Mouse (Mus musculus) kidney, embryonic 16.5 days (tissue): ENCODE data around the gene Srrm2. TPM values are rescaled to one million over a fixed set of nuclear protein-coding genes. Genes with fewer than 3 reads are reported as not detected.

ENCODE experiments used
- ATAC-seq: fragments of 200-750 bp; cut with Nextera tagmentation; 2 replicates; pipeline ENCODE4 v1.8.0; 2017; ENCODE audit warnings: moderate TSS enrichment; ENCODE audit not compliant: low FRiP score, low TSS enrichment
- H3K27ac ChIP-seq: fragments of 300-500 bp; sonication (generic); 2 replicates; pipeline ENCODE4 v1.5.1; 2014; ENCODE audit warnings: low read length
- H3K27me3 ChIP-seq: fragments of 300-500 bp; sonication (generic); 2 replicates; pipeline ENCODE4 v1.6.1; 2014; ENCODE audit warnings: low read length, control low read depth, mixed read lengths; ENCODE audit not compliant: insufficient read depth
- H3K36me3 ChIP-seq: fragments of 300-500 bp; sonication (generic); 2 replicates; pipeline ENCODE4 v1.6.1; 2014; ENCODE audit warnings: low read length, control low read depth, mixed read lengths; ENCODE audit not compliant: insufficient read depth
- H3K4me1 ChIP-seq: fragments of 300-500 bp; sonication (generic); 2 replicates; pipeline ENCODE4 v1.6.1; 2014; ENCODE audit warnings: low read length, control low read depth, mixed read lengths; ENCODE audit not compliant: insufficient read depth
- H3K4me2 ChIP-seq: fragments of 300-500 bp; sonication (generic); replicated peaks from 2 replicates; pipeline ENCODE4 v1.6.1; 2014; ENCODE audit warnings: low read depth, low read length
- H3K4me3 ChIP-seq: fragments of 300-500 bp; sonication (generic); 2 replicates; pipeline ENCODE4 v1.5.1; 2014; ENCODE audit warnings: mild to moderate bottlenecking, low read length
- H3K9ac ChIP-seq: fragments of 300-500 bp; sonication (generic); replicated peaks from 2 replicates; pipeline ENCODE4 v1.6.1; 2014; ENCODE audit warnings: low read length
- H3K9me3 ChIP-seq: fragments of 300-500 bp; sonication (generic); 2 replicates; pipeline ENCODE4 v1.6.1; 2016; ENCODE audit warnings: low read length, control low read depth
- WGBS: fragments of 180-500 bp; shearing (Covaris S2); extraction: QIAGEN DNeasy Blood & Tissue Kit; methylation state at CpG from one replicate; pipeline ENCODE4 v1.1.7; 2014; 5-methylcytosine and 5-hydroxymethylcytosine counted together
- polyA plus RNA-seq: library from polyadenylated mRNA; unstranded; fragments of >200 nt; fragmentation: Nextera tagmentation; extraction: Ambion mirVana; gene quantifications from 2 replicates; pipeline ENCODE4 v1.2.1, GENCODE M21; 2015

The Srrm2 gene
- polyA plus RNA-seq, 1 experiment from 2014 or later: 411 TPM

DNA sequence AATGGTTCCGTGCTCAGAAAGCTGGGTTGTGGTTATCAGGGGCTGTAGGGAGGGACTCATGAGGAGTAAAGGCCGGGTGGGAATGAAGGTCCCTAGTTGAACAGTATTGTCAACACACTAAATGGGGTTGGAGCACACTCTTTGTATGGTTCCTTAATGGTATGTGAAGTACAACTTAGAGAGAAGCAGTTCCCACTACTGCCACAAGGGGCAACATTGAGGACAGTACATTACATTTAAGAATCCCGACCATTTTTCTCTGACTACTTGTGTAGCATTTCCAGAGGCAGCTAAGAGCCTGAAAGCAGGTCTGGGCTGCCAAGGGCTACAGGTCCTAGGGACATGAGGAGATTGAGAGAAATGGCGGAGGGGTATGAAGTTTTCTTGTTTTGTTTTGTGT lies 50.8 kb downstream of the Srrm2 start:
- 0 out of 2 replicates have a peak, but pooled peaks cover 6% of the 10 kb centered on the region for H3K4me1 ChIP-seq
- no peak for ATAC-seq
- no peak overlapping the region for H3K9ac ChIP-seq
- no peaks in the 10 kb centered on the region for H3K36me3 ChIP-seq
- no peak overlapping the region for H3K27ac ChIP-seq
- H3K9me3 ChIP-seq: no peaks in the 10 kb centered on the region
- WGBS: 37% methylated on average over 4 of the region's 4 CpGs
- H3K4me2 ChIP-seq: no peak overlapping the region
- no peak overlapping the region for H3K4me3 ChIP-seq
- H3K27me3 ChIP-seq: no peaks in the 10 kb centered on the region

DNA sequence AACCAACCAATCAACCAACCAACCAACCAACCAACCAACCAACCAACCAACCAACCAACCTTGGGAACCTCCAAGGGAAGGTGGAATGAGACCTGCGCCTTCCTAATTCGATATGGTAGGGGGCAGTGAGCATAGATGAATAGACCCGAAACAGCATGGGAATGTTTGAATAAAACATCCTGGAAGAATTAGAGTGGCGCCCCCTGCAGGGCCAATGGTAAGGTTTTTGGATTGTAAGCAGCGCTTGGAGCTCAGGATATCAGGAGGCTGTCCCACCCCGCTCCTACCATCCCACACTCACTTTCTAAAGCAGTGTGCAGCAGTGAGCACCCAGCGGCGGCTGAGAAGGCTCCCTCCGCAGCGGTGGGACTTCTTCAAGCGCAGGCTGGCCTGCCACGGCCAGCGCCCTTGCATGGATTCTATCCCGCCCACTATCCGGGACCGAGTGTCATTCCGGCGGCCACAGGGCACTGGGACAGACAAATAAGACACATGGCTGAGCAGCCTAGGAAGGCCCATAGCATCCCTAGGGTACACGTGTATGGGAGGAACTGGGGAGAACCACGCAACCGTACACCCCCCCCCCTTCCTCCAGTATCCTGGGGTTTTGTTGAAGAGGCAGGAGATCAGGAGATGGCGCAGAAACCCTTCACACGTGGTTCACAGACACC lies 52.9 kb downstream of the Srrm2 start:
- no peaks in the 10 kb centered on the region for H3K27me3 ChIP-seq
- peak overlapping the region; percentile 39; the same call in 1 of the 2 replicates for H3K9ac ChIP-seq
- no peak overlapping the region for H3K27ac ChIP-seq
- H3K36me3 ChIP-seq: no peaks in the 10 kb centered on the region
- H3K9me3 ChIP-seq: no peaks in the 10 kb centered on the region
- ATAC-seq: 0 out of 2 replicates have a peak, but pooled peaks have one; percentile 40
- 0 out of 2 replicates have a peak, but pooled peaks cover 6% of the 10 kb centered on the region for H3K4me1 ChIP-seq
- peak overlapping the region; percentile 47 for H3K4me2 ChIP-seq
- H3K4me3 ChIP-seq: peak overlapping the region; percentile 24; the same call in 1 of the 2 replicates
- WGBS: 47% methylated on average over 23 of the region's 23 CpGs

DNA sequence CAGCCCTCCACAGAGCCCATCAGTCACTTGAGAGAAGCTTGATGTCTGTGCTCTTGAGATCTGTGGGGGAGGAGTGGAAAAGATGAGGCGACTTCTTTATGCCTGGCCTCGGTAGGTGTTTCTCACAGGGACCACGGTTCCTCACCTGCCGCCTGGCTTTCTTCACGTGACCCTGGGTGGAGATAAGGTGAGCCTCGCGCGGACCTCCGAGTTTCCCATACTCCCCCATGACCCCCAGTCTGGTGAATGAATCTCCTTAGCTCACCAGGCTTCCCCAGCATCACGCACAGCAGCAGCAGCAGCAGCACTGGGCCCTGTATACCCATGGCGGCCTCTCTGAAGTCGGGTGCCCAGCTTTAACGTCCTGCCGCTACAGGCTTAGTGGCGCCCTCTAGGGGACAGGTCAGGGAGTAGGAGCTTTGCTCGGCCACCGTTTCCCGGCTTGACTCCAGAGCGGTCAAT lies 53.5 kb downstream of the Srrm2 start, which contains the start of the genes Prss32 and Prss41:
Gene Prss32, plus strand, starts transcription at position 44 of the 462 bp plus-strand sequence.
Gene Prss41, minus strand, starts transcription at position 361 of the 462 bp plus-strand sequence.
- H3K4me2 ChIP-seq: peak within 1 kb of the TSS; percentile 47
- H3K9ac ChIP-seq: peak within 1 kb of the TSS; percentile 39; the same call in 1 of the 2 replicates
- H3K9me3 ChIP-seq: no peaks in the 10 kb centered on the region
- H3K36me3 ChIP-seq: no peaks in the 10 kb centered on the region
- ATAC-seq: peak; percentile 44; the same call in 1 of the 2 replicates
- peak within 1 kb of the TSS; percentile 24 for H3K4me3 ChIP-seq
- no peaks in the 10 kb centered on the region for H3K27me3 ChIP-seq
- no peak within 1 kb of the TSS for H3K27ac ChIP-seq
- 0 out of 2 replicates have a peak, but pooled peaks cover 6% of the 10 kb centered on the region for H3K4me1 ChIP-seq
- 10% methylated on average over 19 of the region's 19 CpGs for WGBS

DNA sequence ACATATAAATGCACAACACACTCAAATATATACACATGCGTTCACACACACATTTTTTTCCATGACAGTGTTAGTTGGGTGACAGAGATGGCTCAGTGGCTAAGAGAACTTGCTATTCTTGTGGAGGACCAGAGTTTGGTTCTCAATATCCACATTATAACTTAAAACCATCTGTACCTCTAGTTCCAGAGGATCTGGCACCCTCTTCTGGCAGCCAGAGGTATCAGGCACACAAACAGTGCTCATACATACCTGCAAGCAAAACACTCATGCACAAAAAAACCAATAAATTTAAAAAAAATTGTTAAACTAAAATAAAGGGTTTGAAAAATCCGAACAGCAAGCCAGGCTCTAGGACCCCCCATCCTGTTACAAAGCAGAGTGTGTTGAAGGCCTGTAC lies 59.7 kb downstream of the Srrm2 start:
- WGBS: 65% methylated on average over 2 of the region's 2 CpGs
- no peak overlapping the region for H3K4me3 ChIP-seq

DNA sequence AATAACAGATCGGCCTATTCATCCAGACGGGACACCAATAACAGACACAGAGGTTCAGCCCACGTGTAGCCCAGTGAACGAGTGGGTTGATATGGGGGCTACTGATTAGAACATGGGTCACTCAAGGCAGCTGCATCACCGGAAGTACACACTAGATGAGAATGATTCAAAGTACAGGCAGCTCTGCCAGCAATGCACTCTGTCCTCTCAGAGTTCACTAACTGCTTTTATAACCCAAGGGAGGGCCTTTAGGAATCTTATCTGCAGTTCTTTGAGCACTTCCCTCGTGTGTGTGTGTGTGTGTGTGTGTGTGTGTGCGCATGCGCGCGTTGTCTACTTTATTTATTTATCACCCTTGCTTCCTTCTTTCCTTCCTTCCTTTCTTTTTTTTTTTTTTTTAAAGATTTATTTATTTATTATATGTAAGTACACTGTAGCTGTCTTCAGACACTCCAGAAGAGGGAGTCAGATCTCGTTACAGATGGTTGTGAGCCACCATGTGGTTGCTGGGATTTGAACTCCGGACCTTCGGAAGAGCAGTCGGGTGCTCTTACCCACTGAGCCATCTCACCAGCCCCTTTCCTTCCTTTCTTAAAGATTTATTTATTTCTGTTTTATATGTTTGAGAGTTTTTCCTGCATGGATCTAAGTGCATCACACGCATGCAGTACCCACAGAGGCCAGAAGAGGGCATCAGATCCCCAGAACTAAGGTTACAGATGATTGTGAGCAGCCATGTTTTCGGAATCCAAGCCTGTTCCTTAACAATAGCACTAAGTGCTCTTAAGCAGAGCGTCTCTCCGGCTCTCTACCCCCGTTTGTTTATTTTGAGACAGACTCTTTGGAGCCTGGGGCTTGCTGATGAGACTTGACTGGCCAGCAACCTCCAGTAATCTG lies 60.8 kb downstream of the Srrm2 start:
- H3K4me3 ChIP-seq: no peak overlapping the region
- H3K27ac ChIP-seq: no peak overlapping the region
- H3K36me3 ChIP-seq: no peaks in the 10 kb centered on the region
- no peak overlapping the region for H3K9ac ChIP-seq
- no peak overlapping the region for H3K4me2 ChIP-seq
- no peak for ATAC-seq
- no peaks in the 10 kb centered on the region for H3K9me3 ChIP-seq
- 52% methylated on average over 18 of the region's 19 CpGs for WGBS
- no peaks in the 10 kb centered on the region for H3K4me1 ChIP-seq
- H3K27me3 ChIP-seq: no peaks in the 10 kb centered on the region

More for the DNA sequence above, 59.7 kb downstream of the Srrm2 start:
- Histone ChIP-seq H3K27me3 (no peaks in the 10 kb centered on the region), H3K4me2 (no peak overlapping the region), H3K9me3 (no peaks in the 10 kb centered on the region), H3K4me1 (no peaks in the 10 kb centered on the region), H3K9ac (no peak overlapping the region), H3K36me3 (no peaks in the 10 kb centered on the region), H3K27ac (no peak overlapping the region)
- ATAC-seq: no peak

DNA sequence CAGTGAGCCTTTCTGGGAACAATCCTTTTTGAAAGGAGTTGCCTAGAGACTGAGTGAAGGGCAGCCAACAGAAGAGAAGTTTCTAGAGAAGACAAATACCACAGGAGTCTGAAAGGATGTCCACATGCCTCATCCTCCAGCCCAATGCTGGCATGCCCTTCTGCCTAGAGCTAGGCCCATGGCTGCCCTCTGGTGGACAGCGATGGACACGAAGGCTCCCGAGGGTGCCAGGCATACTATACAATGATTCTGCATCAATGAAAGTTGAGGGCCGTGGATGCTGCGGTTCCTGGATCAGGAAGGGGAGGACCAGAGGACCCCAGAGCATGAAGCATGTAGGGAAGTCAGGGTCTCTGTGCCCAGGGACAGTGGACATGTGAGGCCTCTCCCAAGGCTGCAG lies 63.0 kb downstream of the Srrm2 start:
- H3K9ac ChIP-seq: no peak overlapping the region
- no peak overlapping the region for H3K4me2 ChIP-seq
- H3K4me3 ChIP-seq: no peak overlapping the region
- no peak overlapping the region for H3K27ac ChIP-seq
- H3K4me1 ChIP-seq: no peaks in the 10 kb centered on the region
- H3K9me3 ChIP-seq: no peaks in the 10 kb centered on the region
- ATAC-seq: no peak
- WGBS: 26% methylated on average over 5 of the region's 5 CpGs
- H3K27me3 ChIP-seq: no peaks in the 10 kb centered on the region
- no peaks in the 10 kb centered on the region for H3K36me3 ChIP-seq

DNA sequence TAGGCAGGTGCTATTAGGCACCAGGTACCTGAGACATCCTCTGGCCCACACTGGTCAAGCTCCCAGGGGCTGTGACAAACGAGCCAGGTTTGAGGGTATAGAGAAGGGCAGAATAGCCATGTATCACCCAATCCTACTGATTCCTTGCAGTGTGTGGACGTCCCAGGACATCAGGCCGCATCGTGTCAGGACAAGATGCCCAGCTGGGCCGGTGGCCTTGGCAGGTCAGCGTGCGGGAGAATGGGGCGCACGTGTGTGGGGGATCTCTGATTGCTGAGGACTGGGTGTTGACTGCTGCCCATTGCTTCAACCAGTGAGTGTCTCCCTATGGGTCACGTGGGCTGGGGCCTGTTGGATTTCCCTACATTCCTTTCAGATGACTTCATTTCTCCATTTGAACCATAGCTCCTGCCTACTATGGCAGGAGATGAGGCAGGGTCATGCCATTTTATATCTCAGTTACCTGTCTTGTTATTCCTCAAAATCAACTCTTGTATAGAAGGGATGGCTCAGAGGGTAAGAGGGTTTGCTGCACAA lies 64.0 kb downstream of the Srrm2 start:
- WGBS: 87% methylated on average over 10 of the region's 10 CpGs
- no peak for ATAC-seq
- H3K4me2 ChIP-seq: no peak overlapping the region

DNA sequence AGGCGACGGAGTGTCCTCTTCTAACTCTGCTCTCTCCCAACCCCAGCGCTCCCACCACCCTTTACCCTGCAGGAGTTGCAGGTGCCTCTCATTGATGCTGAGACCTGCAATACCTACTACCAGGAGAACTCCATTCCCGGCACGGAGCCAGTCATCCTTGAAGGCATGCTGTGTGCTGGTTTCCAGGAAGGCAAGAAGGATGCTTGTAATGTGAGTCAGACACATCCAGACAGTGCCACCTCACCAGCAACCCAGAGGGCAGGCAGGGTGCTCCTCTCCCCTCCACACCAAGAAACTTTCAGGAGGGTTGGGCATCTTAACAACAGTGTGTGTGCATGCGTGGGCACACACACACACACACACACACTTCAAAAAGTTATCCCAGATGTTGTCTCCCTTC lies 66.9 kb downstream of the Srrm2 start:
- Histone ChIP-seq H3K4me1 (no peaks in the 10 kb centered on the region), H3K27me3 (no peaks in the 10 kb centered on the region), H3K27ac (no peak overlapping the region), H3K9me3 (no peaks in the 10 kb centered on the region), H3K4me2 (no peak overlapping the region), H3K9ac (no peak overlapping the region), H3K36me3 (no peaks in the 10 kb centered on the region), H3K4me3 (no peak overlapping the region)
- 0 out of 2 replicates have a peak, but pooled peaks have one; percentile 33 for ATAC-seq
- WGBS: 74% methylated on average over 6 of the region's 6 CpGs

More for the DNA sequence above, 64.0 kb downstream of the Srrm2 start:
- Histone ChIP-seq H3K9me3 (no peaks in the 10 kb centered on the region), H3K36me3 (no peaks in the 10 kb centered on the region), H3K4me1 (no peaks in the 10 kb centered on the region), H3K9ac (no peak overlapping the region), H3K27me3 (no peaks in the 10 kb centered on the region), H3K4me3 (no peak overlapping the region), H3K27ac (no peak overlapping the region)

DNA sequence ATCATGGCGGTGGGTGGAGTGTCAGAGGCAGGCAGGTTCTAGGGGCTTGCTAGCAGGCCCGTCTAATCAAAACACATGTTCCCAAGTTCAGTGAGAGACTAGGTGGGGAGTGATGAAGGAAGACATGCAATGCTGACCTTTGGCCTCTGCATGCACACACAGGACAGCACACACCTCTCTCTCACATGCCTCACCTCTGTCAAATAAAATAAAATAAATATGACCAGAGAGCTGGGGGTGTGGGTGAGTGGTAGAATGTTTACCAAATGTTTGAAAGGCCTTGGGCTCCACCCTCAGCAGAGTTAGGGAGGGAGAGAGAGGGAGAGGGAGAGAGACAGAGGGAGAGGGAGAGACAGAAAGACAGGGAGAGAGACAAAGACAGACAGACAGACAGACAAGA lies 67.6 kb downstream of the Srrm2 start:
- ATAC-seq: no peak

More for the DNA sequence above, 67.6 kb downstream of the Srrm2 start:
- Histone ChIP-seq H3K9me3 (no peaks in the 10 kb centered on the region), H3K27me3 (no peaks in the 10 kb centered on the region), H3K36me3 (no peaks in the 10 kb centered on the region), H3K4me2 (no peak overlapping the region), H3K4me3 (no peak overlapping the region), H3K9ac (no peak overlapping the region), H3K4me1 (no peaks in the 10 kb centered on the region), H3K27ac (no peak overlapping the region)
- WGBS: 83% methylated on average over 2 of the region's 2 CpGs
